Mouse (Mus musculus): Measurements from ENCODE around the gene Mvb12b. TPM values are rescaled to one million over a fixed set of nuclear protein-coding genes. Genes with fewer than 3 reads are reported as not detected.

The Mvb12b gene
- polyA plus RNA-seq, 1 experiment from 2014 or later = 85.8 TPM

GRCm38 (mm10) chr2:33817663-33818346 lies 69.9 kb downstream of the Mvb12b start:
- H3K4me3 ChIP-seq = no peak overlapping the region
- ATAC-seq (replicated peaks) = no peak
- peaks cover 16% of the 10 kb centered on the region for H3K36me3 ChIP-seq
- H3K27ac ChIP-seq (replicated peaks) = no peak overlapping the region
- no peak overlapping the region for H3K9ac ChIP-seq (replicated peaks)
- H3K27me3 ChIP-seq = 0 out of 2 replicates have a peak, but pooled peaks cover 4% of the 10 kb centered on the region
- H3K4me2 ChIP-seq (replicated peaks) = no peak overlapping the region
- H3K9me3 ChIP-seq = no peaks in the 10 kb centered on the region
- WGBS = 90% methylated on average over 9 of the region's 9 CpGs
- peaks cover 32% of the 10 kb centered on the region for H3K4me1 ChIP-seq

DNA sequence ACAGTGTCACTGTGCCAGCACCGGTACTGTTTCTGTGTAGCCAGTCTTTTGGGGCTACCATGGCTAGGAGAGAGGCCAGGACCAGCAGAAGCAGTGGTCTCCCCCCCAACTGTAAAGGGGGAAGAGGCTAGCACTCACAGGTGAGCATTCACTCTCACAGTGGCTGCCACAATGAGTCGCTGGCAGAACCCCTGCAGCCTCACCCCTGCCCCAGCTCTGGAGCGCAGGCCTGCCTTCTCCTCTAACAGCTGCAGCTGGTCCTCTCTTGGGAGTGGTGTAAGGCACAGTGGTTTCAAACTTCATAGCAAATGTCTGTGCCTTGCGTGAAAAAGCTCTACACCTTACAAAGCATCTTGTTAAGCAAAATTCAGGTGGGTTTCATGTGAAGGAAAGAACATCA lies 70.7 kb downstream of the Mvb12b start:
- no peak overlapping the region for H3K9ac ChIP-seq (replicated peaks)
- ATAC-seq (replicated peaks) = no peak
- H3K36me3 ChIP-seq = peaks cover 13% of the 10 kb centered on the region
- peaks cover 34% of the 10 kb centered on the region for H3K4me1 ChIP-seq
- no peak overlapping the region for H3K4me2 ChIP-seq (replicated peaks)
- H3K9me3 ChIP-seq = no peaks in the 10 kb centered on the region
- no peak overlapping the region for H3K27ac ChIP-seq (replicated peaks)
- 0 out of 2 replicates have a peak, but pooled peaks cover 4% of the 10 kb centered on the region for H3K27me3 ChIP-seq
- H3K4me3 ChIP-seq = no peak overlapping the region
- 85% methylated on average over 4 of the region's 4 CpGs for WGBS

DNA sequence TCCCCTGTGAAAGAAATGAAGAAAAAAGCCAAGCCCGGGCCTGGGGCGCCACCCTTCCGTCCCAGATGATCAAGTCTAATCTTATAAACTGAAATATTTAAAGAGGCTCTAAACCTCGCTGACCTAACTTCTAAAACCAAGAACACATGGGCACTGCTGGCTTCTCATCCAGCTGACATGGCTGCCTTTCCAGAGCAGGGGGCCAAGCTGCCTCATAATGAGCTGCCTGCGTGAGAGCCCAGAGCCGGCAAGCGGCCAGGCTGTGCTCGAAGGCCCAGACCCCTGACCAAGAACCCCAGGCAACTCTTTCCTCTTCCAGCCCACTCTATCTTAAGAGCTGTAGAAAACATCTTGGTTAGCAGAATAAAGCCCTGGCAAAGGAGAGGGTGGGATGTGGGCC lies 73.2 kb downstream of the Mvb12b start:
- H3K4me1 ChIP-seq = peaks cover 55% of the 10 kb centered on the region
- WGBS = 61% methylated on average over 8 of the region's 8 CpGs
- H3K36me3 ChIP-seq = peaks cover 9% of the 10 kb centered on the region; the same call in 1 of the 2 replicates
- H3K4me3 ChIP-seq = no peak overlapping the region
- no peaks in the 10 kb centered on the region for H3K9me3 ChIP-seq
- 0 out of 2 replicates have a peak, but pooled peaks cover 4% of the 10 kb centered on the region for H3K27me3 ChIP-seq
- 0 out of 2 replicates have a peak overlapping the region, but pooled peaks have one; percentile 28 for H3K27ac ChIP-seq (replicated peaks)
- no peak for ATAC-seq (replicated peaks)
- no peak overlapping the region for H3K9ac ChIP-seq (replicated peaks)
- no peak overlapping the region for H3K4me2 ChIP-seq (replicated peaks)

GRCm38 (mm10) chr2:33813501-33814240 lies 74.1 kb downstream of the Mvb12b start:
- 0 out of 2 replicates have a peak, but pooled peaks cover 4% of the 10 kb centered on the region for H3K27me3 ChIP-seq
- peaks cover 1% of the 10 kb centered on the region; the same call in 1 of the 2 replicates for H3K36me3 ChIP-seq
- peaks cover 62% of the 10 kb centered on the region for H3K4me1 ChIP-seq
- H3K27ac ChIP-seq (replicated peaks) = peak overlapping the region; percentile 72
- no peaks in the 10 kb centered on the region for H3K9me3 ChIP-seq
- H3K4me3 ChIP-seq = no peak overlapping the region
- ATAC-seq (replicated peaks) = no peak
- H3K9ac ChIP-seq (replicated peaks) = no peak overlapping the region
- no peak overlapping the region for H3K4me2 ChIP-seq (replicated peaks)
- WGBS = 40% methylated on average over 8 of the region's 8 CpGs

- H3K4me2 ChIP-seq (replicated peaks) = no peak overlapping the region
- H3K36me3 ChIP-seq = no peaks in the 10 kb centered on the region
- peak; percentile 69 for ATAC-seq (replicated peaks)
- H3K27ac ChIP-seq (replicated peaks) = peak overlapping the region; percentile 72
- 0 out of 2 replicates have a peak, but pooled peaks cover 4% of the 10 kb centered on the region for H3K27me3 ChIP-seq
- 14% methylated on average over 11 of the region's 11 CpGs for WGBS
- H3K9me3 ChIP-seq = no peaks in the 10 kb centered on the region
- no peak overlapping the region for H3K9ac ChIP-seq (replicated peaks)
- peaks cover 62% of the 10 kb centered on the region for H3K4me1 ChIP-seq
- H3K4me3 ChIP-seq = no peak overlapping the region
Measured at GRCm38 (mm10) chr2:33812980-33813379, 74.8 kb downstream of the Mvb12b start.

DNA sequence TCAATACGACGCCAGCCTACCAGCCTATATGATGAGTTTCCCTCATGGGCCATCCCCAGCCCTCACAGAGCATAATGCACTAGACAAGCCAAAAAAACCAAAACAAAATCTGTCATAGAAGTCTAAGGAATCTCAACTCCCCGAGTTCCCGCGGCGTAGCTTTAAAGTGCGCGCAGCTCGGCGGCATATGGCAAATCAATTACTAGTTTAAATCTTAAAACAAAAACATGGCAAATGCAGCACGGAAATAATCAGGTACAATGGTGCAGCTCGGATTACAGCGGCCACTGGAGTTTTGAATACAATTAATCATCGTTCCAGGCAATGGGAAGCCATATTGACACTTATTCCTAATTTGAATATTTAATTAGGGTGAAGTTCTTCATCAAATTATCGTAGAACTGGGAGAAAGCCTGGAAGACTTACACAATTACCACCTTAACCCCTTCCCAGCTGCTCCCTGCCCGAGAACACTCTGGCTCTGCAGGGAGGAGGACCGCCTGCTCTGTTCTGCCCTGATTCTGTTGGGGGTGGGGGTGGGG lies 76.3 kb downstream of the Mvb12b start:
- Histone ChIP-seq H3K4me1 (peaks cover 62% of the 10 kb centered on the region), H3K27me3 (no peaks in the 10 kb centered on the region), H3K27ac (replicated peaks) (peak overlapping the region; percentile 72), H3K36me3 (no peaks in the 10 kb centered on the region), H3K4me3 (no peak overlapping the region), H3K4me2 (replicated peaks) (peak overlapping the region; percentile 3; the same call in 1 of the 2 replicates), H3K9me3 (no peaks in the 10 kb centered on the region; the same call in 1 of the 2 replicates), H3K9ac (replicated peaks) (no peak overlapping the region)
- no peak; the same call in 1 of the 2 replicates for ATAC-seq (replicated peaks)
- WGBS = 37% methylated on average over 17 of the region's 17 CpGs

DNA sequence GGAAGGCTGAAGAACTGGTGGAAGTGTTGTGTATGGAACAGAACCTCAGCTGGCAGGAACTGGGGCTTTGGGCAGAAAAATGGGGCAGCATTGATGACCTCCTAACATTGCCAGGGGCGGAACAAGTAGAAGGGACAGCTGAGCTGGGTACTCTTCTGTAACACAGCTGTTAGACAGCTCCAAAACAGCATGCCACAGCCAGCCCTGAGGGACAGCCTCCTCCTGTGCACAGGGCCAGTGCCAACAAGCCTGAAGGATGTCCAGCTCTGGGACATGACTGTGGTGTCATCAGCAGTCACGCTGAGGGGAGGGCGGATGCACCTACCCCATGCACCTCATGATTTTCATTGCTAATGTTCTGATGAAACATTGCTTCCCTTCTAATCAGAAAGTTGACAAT lies 78.7 kb downstream of the Mvb12b start:
- no peaks in the 10 kb centered on the region; the same call in 1 of the 2 replicates for H3K9me3 ChIP-seq
- H3K4me1 ChIP-seq = peaks cover 52% of the 10 kb centered on the region
- no peak overlapping the region for H3K27ac ChIP-seq (replicated peaks)
- no peaks in the 10 kb centered on the region for H3K36me3 ChIP-seq
- no peaks in the 10 kb centered on the region for H3K27me3 ChIP-seq
- H3K9ac ChIP-seq (replicated peaks) = no peak overlapping the region
- no peak overlapping the region for H3K4me3 ChIP-seq
- no peak for ATAC-seq (replicated peaks)
- WGBS = 85% methylated on average over 3 of the region's 3 CpGs
- H3K4me2 ChIP-seq (replicated peaks) = no peak overlapping the region

DNA sequence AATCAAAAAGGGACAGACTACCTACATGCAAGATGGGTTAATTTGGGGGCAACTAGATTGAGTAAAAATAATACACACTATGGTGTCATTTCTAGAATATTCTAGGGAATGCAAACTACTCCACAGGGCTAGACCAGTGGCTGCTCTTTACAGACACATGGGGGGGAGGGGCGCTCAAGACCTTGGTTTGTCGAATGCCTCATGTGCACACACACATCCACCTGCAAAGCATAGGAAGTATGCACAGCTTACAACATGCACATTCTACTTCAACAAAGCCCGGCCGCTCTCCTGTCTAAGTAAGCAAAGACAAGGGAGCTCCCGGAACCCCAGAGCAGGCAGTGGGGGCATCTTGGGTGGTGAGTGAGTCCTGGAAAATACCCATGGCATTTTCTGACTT lies 79.7 kb downstream of the Mvb12b start:
- H3K4me3 ChIP-seq = no peak overlapping the region
- 93% methylated on average over 5 of the region's 5 CpGs for WGBS
- no peak for ATAC-seq (replicated peaks)
- no peaks in the 10 kb centered on the region for H3K36me3 ChIP-seq
- peaks cover 50% of the 10 kb centered on the region for H3K4me1 ChIP-seq
- no peak overlapping the region for H3K9ac ChIP-seq (replicated peaks)
- no peaks in the 10 kb centered on the region for H3K27me3 ChIP-seq
- no peak overlapping the region for H3K4me2 ChIP-seq (replicated peaks)
- H3K27ac ChIP-seq (replicated peaks) = no peak overlapping the region
- H3K9me3 ChIP-seq = no peaks in the 10 kb centered on the region; the same call in 1 of the 2 replicates

- Histone ChIP-seq H3K4me3 (no peak overlapping the region), H3K4me2 (replicated peaks) (no peak overlapping the region), H3K4me1 (peaks cover 36% of the 10 kb centered on the region), H3K9ac (replicated peaks) (no peak overlapping the region), H3K36me3 (peaks cover 12% of the 10 kb centered on the region), H3K27me3 (no peaks in the 10 kb centered on the region), H3K27ac (replicated peaks) (no peak overlapping the region), H3K9me3 (no peaks in the 10 kb centered on the region; the same call in 1 of the 2 replicates)
- WGBS = 83% methylated on average over 11 of the region's 11 CpGs
- ATAC-seq (replicated peaks) = no peak
Measured at GRCm38 (mm10) chr2:33805640-33806039, 82.1 kb downstream of the Mvb12b start.

- no peak for ATAC-seq (replicated peaks)
- H3K36me3 ChIP-seq = peaks cover 12% of the 10 kb centered on the region
- 81% methylated on average over 4 of the region's 4 CpGs for WGBS
Measured at GRCm38 (mm10) chr2:33803717-33804214, 84.0 kb downstream of the Mvb12b start.

DNA sequence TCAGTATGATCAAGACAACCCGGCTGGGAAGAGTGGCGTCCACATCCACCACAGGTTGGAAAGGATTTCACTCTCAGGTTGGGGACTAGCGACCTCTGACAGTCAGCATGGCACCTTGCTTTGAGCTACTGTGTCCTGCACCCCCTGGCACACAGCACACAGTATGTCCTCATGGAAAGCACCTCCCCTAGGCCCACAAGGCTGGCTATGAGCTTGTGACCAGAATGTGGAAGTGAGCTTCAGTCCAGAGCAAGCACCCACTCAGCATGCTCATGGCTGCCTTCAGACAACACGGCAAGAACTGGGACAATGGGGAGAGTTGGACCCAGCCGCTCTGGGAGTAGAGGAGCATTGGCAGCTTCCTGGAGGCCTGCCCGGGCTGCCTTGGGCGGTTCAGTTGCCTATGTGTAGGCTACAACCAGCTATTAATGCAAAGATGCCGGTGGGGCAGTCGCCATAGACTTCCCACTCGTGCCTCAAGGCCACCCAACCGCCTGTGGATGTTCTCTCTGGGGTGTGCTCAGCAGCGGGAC lies 84.6 kb downstream of the Mvb12b start:
- WGBS = 69% methylated on average over 12 of the region's 12 CpGs
- Histone ChIP-seq H3K4me3 (no peak overlapping the region), H3K4me1 (peaks cover 18% of the 10 kb centered on the region), H3K4me2 (replicated peaks) (no peak overlapping the region), H3K9ac (replicated peaks) (no peak overlapping the region), H3K9me3 (no peaks in the 10 kb centered on the region; the same call in 1 of the 2 replicates), H3K27me3 (no peaks in the 10 kb centered on the region), H3K36me3 (peaks cover 15% of the 10 kb centered on the region), H3K27ac (replicated peaks) (no peak overlapping the region)
- 0 out of 2 replicates have a peak, but pooled peaks have one; percentile 27 for ATAC-seq (replicated peaks)

More at GRCm38 (mm10) chr2:33803717-33804214, 84.0 kb downstream of the Mvb12b start:
- no peaks in the 10 kb centered on the region for H3K27me3 ChIP-seq
- H3K4me2 ChIP-seq (replicated peaks) = no peak overlapping the region
- peaks cover 18% of the 10 kb centered on the region for H3K4me1 ChIP-seq
- no peak overlapping the region for H3K4me3 ChIP-seq
- no peaks in the 10 kb centered on the region; the same call in 1 of the 2 replicates for H3K9me3 ChIP-seq
- H3K9ac ChIP-seq (replicated peaks) = no peak overlapping the region
- H3K27ac ChIP-seq (replicated peaks) = 0 out of 2 replicates have a peak overlapping the region, but pooled peaks have one; percentile 18

All from forebrain, embryonic 15.5 days (tissue).